Mouse (Mus musculus): ENCODE measurements around the gene Lysmd2. TPM values are rescaled to one million over a fixed set of nuclear protein-coding genes. Genes with fewer than 3 reads are reported as not detected.

The Lysmd2 gene
- polyA plus RNA-seq, 1 experiment from 2014 or later = 27.0 TPM

GRCm38 (mm10) chr9:75679629-75680028 is 54.1 kb downstream of the Lysmd2 start:
- Histone ChIP-seq H3K36me3 (peaks cover 59% of the 10 kb centered on the region), H3K9ac (no peak overlapping the region), H3K4me1 (replicated peaks) (peaks cover 26% of the 10 kb centered on the region), H3K9me3 (no peaks in the 10 kb centered on the region), H3K27me3 (no peaks in the 10 kb centered on the region), H3K27ac (replicated peaks) (no peak overlapping the region), H3K4me3 (no peak overlapping the region), H3K4me2 (no peak overlapping the region)
- WGBS = 72% methylated on average over 4 of the region's 4 CpGs
- ATAC-seq (ENCODE audit: low read depth) = no peak

- ATAC-seq (ENCODE audit: low read depth) = no peak
- 90% methylated on average over 5 of the region's 5 CpGs for WGBS
- Histone ChIP-seq H3K9me3 (no peaks in the 10 kb centered on the region), H3K27ac (replicated peaks) (no peak overlapping the region), H3K4me1 (replicated peaks) (peaks cover 29% of the 10 kb centered on the region), H3K27me3 (no peaks in the 10 kb centered on the region), H3K4me3 (no peak overlapping the region), H3K9ac (no peak overlapping the region), H3K4me2 (no peak overlapping the region), H3K36me3 (peaks cover 49% of the 10 kb centered on the region)
Measured at GRCm38 (mm10) chr9:75680606-75681005, 55.1 kb downstream of the Lysmd2 start.

DNA sequence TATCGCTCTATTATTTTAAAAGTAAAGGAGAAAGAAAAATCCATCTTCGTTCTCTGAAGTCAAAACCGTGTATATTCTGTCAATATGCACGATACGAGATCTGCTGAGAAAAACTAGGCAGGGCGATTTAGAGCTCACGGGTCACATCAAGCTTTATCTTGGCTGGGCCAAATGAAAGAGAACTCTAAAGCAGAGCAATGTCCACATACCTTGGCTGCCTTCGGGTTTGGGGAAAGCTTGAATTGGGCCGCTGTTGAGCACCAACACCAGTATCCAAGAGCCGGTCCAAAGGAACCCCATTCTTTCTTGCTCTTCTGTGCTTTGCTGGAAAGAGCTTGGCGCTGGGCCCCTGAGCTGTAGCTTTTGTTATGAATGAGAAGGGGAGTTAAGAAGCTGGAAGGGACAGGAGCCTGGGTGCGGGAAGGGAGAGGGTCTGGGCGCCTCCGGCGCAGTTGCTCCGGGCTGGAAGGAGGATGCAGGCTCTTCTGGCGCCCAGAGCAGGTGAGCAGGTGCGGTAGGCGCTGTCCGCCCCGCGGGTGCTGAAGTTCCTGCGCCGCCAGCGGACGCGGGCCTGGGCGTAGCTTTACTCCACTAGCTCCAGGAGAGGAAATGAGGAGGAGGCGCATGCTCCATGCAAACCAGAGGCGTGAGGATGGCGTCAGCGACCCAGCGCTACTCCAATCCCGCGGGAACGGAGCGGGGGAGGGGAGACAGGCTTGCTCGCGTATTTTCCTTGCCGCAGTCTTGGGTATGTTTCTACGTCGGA is 58.1 kb downstream of the Lysmd2 start, which contains the start of gene Scg3:
Scg3 (minus strand) TSS at position 631 of the 766 bp plus-strand sequence.
- peak within 1 kb of the TSS; percentile 75 for H3K4me3 ChIP-seq
- peaks cover 29% of the 10 kb centered on the region for H3K4me1 ChIP-seq (replicated peaks)
- H3K9me3 ChIP-seq = no peaks in the 10 kb centered on the region
- peak; percentile 100 for ATAC-seq (ENCODE audit: low read depth)
- peak within 1 kb of the TSS; percentile 94 for H3K27ac ChIP-seq (replicated peaks)
- peaks cover 23% of the 10 kb centered on the region for H3K36me3 ChIP-seq
- WGBS = 6% methylated on average over 42 of the region's 42 CpGs
- no peaks in the 10 kb centered on the region for H3K27me3 ChIP-seq
- peak within 1 kb of the TSS; percentile 56 for H3K4me2 ChIP-seq
- peak within 1 kb of the TSS; percentile 89 for H3K9ac ChIP-seq

DNA sequence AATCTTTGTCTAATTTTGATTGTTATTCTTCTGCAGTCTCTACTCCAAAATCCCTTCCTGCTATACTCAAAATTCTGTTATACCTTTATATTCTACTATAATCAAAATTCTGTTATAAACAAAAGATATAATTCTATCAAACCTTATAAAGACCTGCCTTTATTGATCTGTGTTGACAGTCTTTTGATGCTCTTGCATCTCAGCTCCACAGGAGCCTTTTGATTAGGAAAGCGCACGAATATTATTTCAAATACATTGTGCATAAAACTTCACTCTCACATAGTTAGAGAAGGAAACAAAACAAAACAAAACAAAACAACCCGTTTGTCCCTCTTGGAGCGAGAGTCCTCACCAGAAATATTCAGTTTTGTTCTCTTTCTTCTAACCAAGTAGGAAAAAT is 58.8 kb downstream of the Lysmd2 start:
- peaks cover 16% of the 10 kb centered on the region for H3K36me3 ChIP-seq
- peak overlapping the region; percentile 89 for H3K9ac ChIP-seq
- H3K9me3 ChIP-seq = no peaks in the 10 kb centered on the region
- H3K27ac ChIP-seq (replicated peaks) = peak overlapping the region; percentile 94
- H3K4me2 ChIP-seq = peak overlapping the region; percentile 56
- peak; percentile 16; the same call in 1 of the 2 replicates for ATAC-seq (ENCODE audit: low read depth)
- 65% methylated on average over 4 of the region's 4 CpGs for WGBS
- peak overlapping the region; percentile 75 for H3K4me3 ChIP-seq
- H3K27me3 ChIP-seq = no peaks in the 10 kb centered on the region
- H3K4me1 ChIP-seq (replicated peaks) = peaks cover 29% of the 10 kb centered on the region

GRCm38 (mm10) chr9:75684772-75685171 is 59.2 kb downstream of the Lysmd2 start:
- H3K4me2 ChIP-seq = peak overlapping the region; percentile 56
- peaks cover 28% of the 10 kb centered on the region for H3K4me1 ChIP-seq (replicated peaks)
- H3K4me3 ChIP-seq = peak overlapping the region; percentile 75
- peaks cover 2% of the 10 kb centered on the region; the same call in 1 of the 2 replicates for H3K9me3 ChIP-seq
- no peaks in the 10 kb centered on the region for H3K27me3 ChIP-seq
- WGBS = 53% methylated on average over 3 of the region's 3 CpGs
- peaks cover 13% of the 10 kb centered on the region for H3K36me3 ChIP-seq
- peak overlapping the region; percentile 89 for H3K9ac ChIP-seq
- no peak for ATAC-seq (ENCODE audit: low read depth)
- peak overlapping the region; percentile 94; the same call in 1 of the 2 replicates for H3K27ac ChIP-seq (replicated peaks)

Other genes starting within 250 kb of the Lysmd2 start
- 168 and 170 TPM in 2 replicates for gene Mapk6, start 215.7 kb upstream of the Lysmd2 start, polyA plus RNA-seq (2015; fragmentation: Nextera tagmentation; extraction: Ambion mirVana)
- 41.4 and 44.5 TPM in 2 replicates for gene Leo1, start 184.2 kb upstream of the Lysmd2 start, polyA plus RNA-seq (2015; fragmentation: Nextera tagmentation; extraction: Ambion mirVana)
- 73.8 and 91.2 TPM in 2 replicates for gene Tmod3, start 66.1 kb upstream of the Lysmd2 start, polyA plus RNA-seq (2015; fragmentation: Nextera tagmentation; extraction: Ambion mirVana)
- 171 and 178 TPM in 2 replicates for gene Tmod2, start 14.4 kb upstream of the Lysmd2 start, polyA plus RNA-seq (2015; fragmentation: Nextera tagmentation; extraction: Ambion mirVana)
- 132 and 137 TPM in 2 replicates for gene Scg3, start 58.3 kb downstream of the Lysmd2 start, polyA plus RNA-seq (2015; fragmentation: Nextera tagmentation; extraction: Ambion mirVana)
- gene Bmp5, start 149.6 kb downstream of the Lysmd2 start, polyA plus RNA-seq (2015; fragmentation: Nextera tagmentation; extraction: Ambion mirVana) = 3.9 and 4.5 TPM in 2 replicates